Comparison of ENCODE assay signal across 8 mouse cellular contexts in genomic region chr9:70140871-70141796, GRCm38 (mm10). TPM values are rescaled to one million over a fixed set of nuclear protein-coding genes. Genes with fewer than 3 reads are reported as not detected.
DNase-seq lines count a peak whose midpoint lies in the region; ATAC-seq and TF ChIP-seq lines count a peak whose summit lies in the region.

No protein-coding gene starts in this region.

- peak overlapping the region; percentile 89 for H3K4me3 ChIP-seq in E14TG2a.4 (replicated peaks; ENCODE audit: low read length)
- H3K4me3 ChIP-seq in forebrain, embryonic 15.5 days = peak overlapping the region; percentile 62
- peak overlapping the region; percentile 53 for H3K4me3 ChIP-seq in liver, embryonic 15.5 days (replicated peaks)

- H3K9ac ChIP-seq in forebrain, embryonic 15.5 days (replicated peaks) = peak overlapping the region; percentile 53
- H3K9ac ChIP-seq in liver, embryonic 15.5 days = no peak overlapping the region

- no peaks in the 10 kb centered on the region for H3K36me3 ChIP-seq in E14TG2a.4 (ENCODE audit: insufficient read depth, low read length)
- H3K36me3 ChIP-seq in forebrain, embryonic 15.5 days = no peaks in the 10 kb centered on the region
- H3K36me3 ChIP-seq in liver, embryonic 15.5 days (replicated peaks) = no peaks in the 10 kb centered on the region

- peak overlapping the region; percentile 46 for H3K27ac ChIP-seq in forebrain, embryonic 15.5 days (replicated peaks)
- H3K27ac ChIP-seq in liver, embryonic 15.5 days (replicated peaks) = no peak overlapping the region

- H3K4me2 ChIP-seq in forebrain, embryonic 15.5 days (replicated peaks) = peak overlapping the region; percentile 85
- H3K4me2 ChIP-seq in liver, embryonic 15.5 days = peak overlapping the region; percentile 62

- H3K27me3 ChIP-seq in E14TG2a.4 (ENCODE audit: insufficient read depth, low read length) = peaks cover 15% of the 10 kb centered on the region
- no peaks in the 10 kb centered on the region for H3K27me3 ChIP-seq in forebrain, embryonic 15.5 days
- H3K27me3 ChIP-seq in liver, embryonic 15.5 days = peaks cover 42% of the 10 kb centered on the region

- intact Hi-C loops in heart, postnatal 25 days (cut with DNase I) = no loop called here

- WGBS in forebrain, embryonic 15.5 days = under 1% methylated on average over 86 of the region's 87 CpGs
- WGBS in liver, embryonic 15.5 days (ENCODE audit: insufficient replicate concordance) = under 1% methylated on average over 85 of the region's 87 CpGs

- H3K9me3 ChIP-seq in E14TG2a.4 (ENCODE audit: low read length) = peaks cover 7% of the 10 kb centered on the region; the same call in 1 of the 2 replicates
- no peaks in the 10 kb centered on the region for H3K9me3 ChIP-seq in forebrain, embryonic 15.5 days
- H3K9me3 ChIP-seq in liver, embryonic 15.5 days (replicated peaks) = no peaks in the 10 kb centered on the region

- peak; percentile 6 for DNase-seq in cerebellum, adult 11-12 months
- DNase-seq in heart, postnatal 25 days (ENCODE audit: low spot score) = peak; percentile 44
- DNase-seq in layer of hippocampus, adult 18-20 months (ENCODE audit: low spot score in 2 of 2) = peak; percentile 86 to 94
- DNase-seq in ovary, adult 18-20 months (ENCODE audit: low spot score) = peak; percentile 44
- DNase-seq in thymus, postnatal 4 days = peak; percentile 61

- peaks cover 77% of the 10 kb centered on the region for H3K4me1 ChIP-seq in E14TG2a.4 (replicated peaks; ENCODE audit: low read depth, low read length)
- peaks cover 9% of the 10 kb centered on the region for H3K4me1 ChIP-seq in forebrain, embryonic 15.5 days
- H3K4me1 ChIP-seq in liver, embryonic 15.5 days (replicated peaks) = peaks cover 2% of the 10 kb centered on the region; the same call in 1 of the 2 replicates

- ATAC-seq in forebrain, embryonic 15.5 days (replicated peaks) = peak; percentile 93
- no peak for ATAC-seq in liver, embryonic 15.5 days (ENCODE audit: insufficient read depth)

- TF ChIP-seq CTCF in E14TG2a.4 (conservative IDR thresholded peaks at IDR 0.05; ENCODE audit: low read length) = no peak

RNA-seq across cellular contexts. Expression of gene Fam81a, which starts 1.2 kb away (rescaled TPM):
- polyA plus RNA-seq in forebrain, embryonic 15.5 days (2015; fragmentation: Nextera tagmentation; extraction: Ambion mirVana) = 10.5 TPM in 2 replicates
- 10 to 100 TPM; 35.8 to 41.9 TPM for total RNA-seq in heart, postnatal 25 days (2021)
- 100 to 1,000 TPM; 100 to 105 TPM for total RNA-seq in layer of hippocampus, adult 18-20 months (2021)
- polyA plus RNA-seq in liver, embryonic 15.5 days (2015; fragmentation: Nextera tagmentation; extraction: Ambion mirVana) = 0.52 and 0.56 TPM in 2 replicates

Comparison
In these comparisons a context has a peak if more than half of its experiments do, and no peak if none do; other contexts are left out.
1. DNase-seq: peak in every context shown above with its lines; median percentile 90 in layer of hippocampus, adult 18-20 months; 61 in thymus, postnatal 4 days; 44 in heart, postnatal 25 days; 44 in ovary, adult 18-20 months; 6 in cerebellum, adult 11-12 months.